8 mouse cellular contexts compared by ENCODE assay signal in the genomic region with DNA sequence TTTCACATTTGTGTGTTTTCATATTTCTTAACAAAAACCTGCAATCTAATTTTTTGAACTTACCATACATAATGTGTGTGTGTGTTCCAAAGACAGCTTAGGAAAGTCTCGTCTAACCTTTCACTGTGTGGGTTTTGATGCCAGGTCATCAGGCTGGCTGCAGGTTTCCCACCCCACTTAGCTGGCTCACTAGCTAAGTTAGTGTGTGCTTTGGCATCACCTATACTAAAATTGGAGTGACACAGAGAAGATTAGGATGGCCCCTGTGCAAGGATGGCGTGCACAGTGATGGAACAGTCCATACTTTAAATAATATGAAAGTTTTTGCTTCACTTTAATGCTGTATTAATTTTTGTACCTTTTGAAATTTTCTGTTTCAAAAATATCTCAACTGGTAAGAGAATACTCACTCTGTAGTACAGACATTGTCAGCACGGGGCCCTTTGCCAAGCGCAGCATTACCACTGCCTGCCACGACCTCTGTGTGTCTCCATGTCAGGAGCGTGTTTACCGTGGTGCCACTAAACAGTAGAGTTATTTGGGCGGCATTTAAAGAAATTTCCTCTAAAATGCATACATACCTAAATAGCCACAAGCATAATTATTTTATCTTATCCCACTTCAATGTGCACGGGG.
"Had no signal": no experiment of that assay in that cellular context is flagged by ENCODE, and none has a peak within 500 bp of the region (broad histone marks: within the 10 kb centered on the region; RNA-seq: fewer than 3 reads in every experiment).

No protein-coding gene starts in this region.

- H3K9ac ChIP-seq: limb, embryonic 12.5 days; liver, embryonic 13.5 days; liver, postnatal 0 days; lung, embryonic 15.5 days; midbrain, embryonic 13.5 days; neural tube, embryonic 12.5 days had no signal

- H3K4me1 ChIP-seq: limb, embryonic 12.5 days; lung, embryonic 15.5 days had no signal

- H3K27ac ChIP-seq: limb, embryonic 12.5 days; liver, embryonic 13.5 days; lung, embryonic 15.5 days; midbrain, embryonic 13.5 days; neural tube, embryonic 12.5 days; stomach, postnatal 0 days had no signal

- H3K4me3 ChIP-seq: limb, embryonic 12.5 days; liver, embryonic 13.5 days; lung, embryonic 15.5 days; midbrain, embryonic 13.5 days; myocyte; neural tube, embryonic 12.5 days had no signal

- H3K4me2 ChIP-seq: limb, embryonic 12.5 days; liver, embryonic 13.5 days; lung, embryonic 15.5 days; midbrain, embryonic 13.5 days; neural tube, embryonic 12.5 days had no signal

- H3K9me3 ChIP-seq: limb, embryonic 12.5 days; liver, embryonic 13.5 days; lung, embryonic 15.5 days; midbrain, embryonic 13.5 days; neural tube, embryonic 12.5 days had no signal

- H3K27me3 ChIP-seq: limb, embryonic 12.5 days; liver, embryonic 13.5 days; lung, embryonic 15.5 days; midbrain, embryonic 13.5 days; neural tube, embryonic 12.5 days had no signal

- H3K36me3 ChIP-seq: limb, embryonic 12.5 days; liver, embryonic 13.5 days; lung, embryonic 15.5 days; midbrain, embryonic 13.5 days; neural tube, embryonic 12.5 days had no signal
